Mouse (Mus musculus): ENCODE data around the gene Polr3k. TPM values are rescaled to one million over a fixed set of nuclear protein-coding genes. Genes with fewer than 3 reads are reported as not detected.

The Polr3k gene
- 14.3 and 15.8 TPM in 2 replicates for polyA plus RNA-seq (2012; rRNA removed)

GRCm38 (mm10) chr2:181863791-181864535, at the start of gene Polr3k:
Gene Polr3k (plus strand): TSS chr2:181864337.

GRCm38 (mm10) chr2:181837372-181838292, 26.5 kb upstream of the Polr3k start, which contains the start of gene Pcmtd2:
Gene Pcmtd2 (plus strand): TSS chr2:181837854.

Other genes starting within 250 kb of the Polr3k start
- not detected in 2 replicates for gene Gm29797, start 207.3 kb upstream of the Polr3k start, polyA plus RNA-seq (2012; rRNA removed)
- gene Sox18, start 192.7 kb upstream of the Polr3k start, polyA plus RNA-seq (2012; rRNA removed): 3.7 and 5.7 TPM in 2 replicates
- 3.2 and 3.4 TPM in 2 replicates for gene Tcea2, start 184.0 kb upstream of the Polr3k start, polyA plus RNA-seq (2012; rRNA removed)
- 17.2 and 17.9 TPM in 2 replicates for gene Rgs19, start 170.4 kb upstream of the Polr3k start, polyA plus RNA-seq (2012; rRNA removed)
- not detected in 2 replicates for gene Lkaaear1, start 165.9 kb upstream of the Polr3k start, polyA plus RNA-seq (2012; rRNA removed)
- gene Oprl1, start 149.3 kb upstream of the Polr3k start, polyA plus RNA-seq (2012; rRNA removed): 0.07 and 0.15 TPM in 2 replicates
- 0.01 and 0.02 TPM in 2 replicates for gene Myt1, start 101.0 kb upstream of the Polr3k start, polyA plus RNA-seq (2012; rRNA removed)
- gene Pcmtd2, start 26.5 kb upstream of the Polr3k start, polyA plus RNA-seq (2012; rRNA removed): 9.6 and 10.7 TPM in 2 replicates
- gene Gm14496, start 126.8 kb downstream of the Polr3k start, polyA plus RNA-seq (2012; rRNA removed): not detected in 2 replicates